ENCODE assay signal across 21 mouse cellular contexts in the genomic region with DNA sequence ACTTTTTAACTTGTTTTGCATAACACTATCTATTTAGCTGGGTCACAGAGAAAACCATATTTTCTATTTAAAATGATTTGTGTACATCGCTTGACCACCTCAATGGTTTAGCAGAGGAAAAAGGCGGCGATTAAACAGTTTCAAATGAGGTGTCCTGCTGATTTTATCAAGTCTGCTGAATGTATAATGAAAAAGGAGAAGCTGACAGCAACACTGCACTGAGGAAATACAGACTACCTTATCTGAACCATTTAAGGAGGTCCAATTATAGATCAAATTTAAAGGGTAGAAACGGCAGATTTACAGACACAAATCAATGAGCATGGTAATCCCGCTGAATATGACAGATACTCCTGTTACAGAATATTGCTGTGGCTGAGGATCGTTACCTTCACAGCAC. TPM values are rescaled to one million over a fixed set of nuclear protein-coding genes. Genes with fewer than 3 reads are reported as not detected.
A peak's percentile ranks its signal among the peaks of the same experiment; 100 is the strongest.
DNase-seq lines count a peak whose midpoint lies in the region; ATAC-seq and TF ChIP-seq lines count a peak whose summit lies in the region.
"Had no signal": no experiment of that assay in that cellular context is flagged by ENCODE, and none has a peak within 500 bp of the region (broad histone marks: within the 10 kb centered on the region; RNA-seq: fewer than 3 reads in every experiment).

No protein-coding gene starts in this region.

- no peak for ATAC-seq in forebrain, embryonic 13.5 days
- no peak for ATAC-seq in liver, embryonic 11.5 days (replicated peaks; ENCODE audit: low FRiP score)
- ATAC-seq in forebrain, embryonic 16.5 days, result no peak
- no peak for ATAC-seq in midbrain, embryonic 16.5 days
- ATAC-seq: CD4-positive, CD25-positive, alpha-beta regulatory T cell, adult 4 months; inflammation-experienced regulatory T-cells, adult 6 months; lung, postnatal 0 days had no signal

- no peaks in the 10 kb centered on the region for H3K9me3 ChIP-seq in forebrain, embryonic 13.5 days (replicated peaks)
- H3K9me3 ChIP-seq in forebrain, embryonic 10.5 days, result no peaks in the 10 kb centered on the region; the same call in 1 of the 2 replicates
- no peaks in the 10 kb centered on the region for H3K9me3 ChIP-seq in liver, embryonic 11.5 days (ENCODE audit: control insufficient read depth, low read length)
- H3K9me3 ChIP-seq in forebrain, embryonic 16.5 days (ENCODE audit: control insufficient read depth, low read length), result no peaks in the 10 kb centered on the region
- no peaks in the 10 kb centered on the region for H3K9me3 ChIP-seq in midbrain, embryonic 16.5 days (replicated peaks; ENCODE audit: control insufficient read depth, low read length, poor library complexity, severe bottlenecking)
- H3K9me3 ChIP-seq: embryonic facial prominence, embryonic 10.5 days; neural tube, embryonic 13.5 days; stomach, embryonic 15.5 days had no signal

- DNase-seq in forebrain, embryonic 10.5 days (ENCODE audit: extremely low spot score, low spot score), result no peak
- no peak for DNase-seq in liver, adult 2 months (ENCODE audit: extremely low read depth, low read depth, low spot score)
- DNase-seq in liver, embryonic 11.5 days (ENCODE audit: low spot score), result no peak
- DNase-seq in spleen, postnatal 14 days (ENCODE audit: low spot score in 2 of 2), result no peak
- DNase-seq in frontal cortex, postnatal 25 days (ENCODE audit: low spot score in 2 of 2), result no peak
- DNase-seq: adrenal gland, postnatal 25 days; cerebellum, adult 11-12 months; cerebellum, postnatal 25 days; gastrocnemius, postnatal 25 days; heart, postnatal 10 days; kidney, adult 2 months; kidney, postnatal 10 days had no signal

- H3K79me2 ChIP-seq in liver, adult 2 months (ENCODE audit: control insufficient read depth, insufficient read depth, low read length), result peaks cover 13% of the 10 kb centered on the region; the same call in 1 of the 2 replicates

- H3K36me3 ChIP-seq in forebrain, embryonic 13.5 days (ENCODE audit: poor library complexity, severe bottlenecking), result peaks cover 21% of the 10 kb centered on the region
- peaks cover 68% of the 10 kb centered on the region for H3K36me3 ChIP-seq in forebrain, embryonic 10.5 days (replicated peaks)
- no peaks in the 10 kb centered on the region for H3K36me3 ChIP-seq in liver, adult 2 months (ENCODE audit: control insufficient read depth, insufficient read depth, low read length)
- H3K36me3 ChIP-seq in liver, embryonic 11.5 days (ENCODE audit: control insufficient read depth, insufficient read depth, low read length), result peaks cover 10% of the 10 kb centered on the region; the same call in 1 of the 2 replicates
- no peaks in the 10 kb centered on the region for H3K36me3 ChIP-seq in forebrain, embryonic 16.5 days (ENCODE audit: control insufficient read depth, insufficient read depth)
- H3K36me3 ChIP-seq in midbrain, embryonic 16.5 days (ENCODE audit: control insufficient read depth, insufficient read depth, low read length), result no peaks in the 10 kb centered on the region

- 54% methylated on average over 6 of the region's 6 CpGs for WGBS in forebrain, embryonic 13.5 days
- 95% methylated on average over 6 of the region's 6 CpGs for WGBS in forebrain, embryonic 10.5 days
- WGBS in liver, adult 2 months, result 75% methylated on average over 6 of the region's 6 CpGs
- WGBS in liver, embryonic 11.5 days, result 76% methylated on average over 6 of the region's 6 CpGs
- 42% methylated on average over 6 of the region's 6 CpGs for WGBS in forebrain, embryonic 16.5 days
- 29% methylated on average over 6 of the region's 6 CpGs for WGBS in midbrain, embryonic 16.5 days

- no peak for TF ChIP-seq POLR2A in liver, adult 2 months (IDR thresholded peaks at IDR 0.05; ENCODE audit: extremely low read depth, insufficient read depth, low read length)

- H3K4me1 ChIP-seq in forebrain, embryonic 13.5 days, result peaks cover 61% of the 10 kb centered on the region
- H3K4me1 ChIP-seq in forebrain, embryonic 10.5 days, result peaks cover 36% of the 10 kb centered on the region
- H3K4me1 ChIP-seq in liver, adult 2 months (ENCODE audit: control insufficient read depth, insufficient read depth, low read length), result peaks cover 27% of the 10 kb centered on the region
- H3K4me1 ChIP-seq in liver, embryonic 11.5 days (replicated peaks; ENCODE audit: control insufficient read depth, insufficient read depth, low read length), result no peaks in the 10 kb centered on the region; the same call in 1 of the 2 replicates
- H3K4me1 ChIP-seq in forebrain, embryonic 16.5 days (replicated peaks; ENCODE audit: control insufficient read depth, insufficient read depth, low read length), result peaks cover 34% of the 10 kb centered on the region
- peaks cover 30% of the 10 kb centered on the region for H3K4me1 ChIP-seq in midbrain, embryonic 16.5 days (ENCODE audit: control insufficient read depth, insufficient read depth, low read length)
- H3K4me1 ChIP-seq: stomach, embryonic 15.5 days had no signal

- H3K27ac ChIP-seq in forebrain, embryonic 13.5 days, result peak overlapping the region; percentile 57
- no peak overlapping the region for H3K27ac ChIP-seq in forebrain, embryonic 10.5 days
- peak overlapping the region; percentile 37; the same call in 1 of the 2 replicates for H3K27ac ChIP-seq in liver, adult 2 months (replicated peaks; ENCODE audit: insufficient read depth, low read depth, low read length)
- no peak overlapping the region for H3K27ac ChIP-seq in liver, embryonic 11.5 days (ENCODE audit: low read depth, low read length)
- peak overlapping the region; percentile 51; the same call in 1 of the 2 replicates for H3K27ac ChIP-seq in forebrain, embryonic 16.5 days (ENCODE audit: low read length)
- peak overlapping the region; percentile 40 for H3K27ac ChIP-seq in midbrain, embryonic 16.5 days (ENCODE audit: low read length)
- H3K27ac ChIP-seq: embryonic facial prominence, embryonic 10.5 days; stomach, embryonic 15.5 days had no signal

- H3K4me2 ChIP-seq in forebrain, embryonic 13.5 days, result peak overlapping the region; percentile 16
- no peak overlapping the region for H3K4me2 ChIP-seq in liver, embryonic 11.5 days
- H3K4me2 ChIP-seq in forebrain, embryonic 16.5 days (ENCODE audit: low read length), result no peak overlapping the region
- peak overlapping the region; percentile 23; the same call in 1 of the 2 replicates for H3K4me2 ChIP-seq in midbrain, embryonic 16.5 days (ENCODE audit: low read length)
- H3K4me2 ChIP-seq: neural tube, embryonic 13.5 days; stomach, embryonic 15.5 days had no signal

- TF ChIP-seq CTCF in liver, adult 2 months (IDR thresholded peaks at IDR 0.05; ENCODE audit: low read depth, low read length), result no peak

- H3K4me3 ChIP-seq in forebrain, embryonic 13.5 days, result no peak overlapping the region
- H3K4me3 ChIP-seq in forebrain, embryonic 10.5 days, result no peak overlapping the region
- no peak overlapping the region for H3K4me3 ChIP-seq in liver, adult 2 months (ENCODE audit: insufficient read depth, low read depth, low read length)
- no peak overlapping the region for H3K4me3 ChIP-seq in liver, embryonic 11.5 days (ENCODE audit: low read depth, low read length)
- H3K4me3 ChIP-seq in forebrain, embryonic 16.5 days (replicated peaks; ENCODE audit: low read length), result no peak overlapping the region
- H3K4me3 ChIP-seq in midbrain, embryonic 16.5 days (ENCODE audit: low read depth, low read length), result no peak overlapping the region
- H3K4me3 ChIP-seq: embryonic facial prominence, embryonic 10.5 days; neural tube, embryonic 13.5 days; stomach, embryonic 15.5 days had no signal

- H3K27me3 ChIP-seq in forebrain, embryonic 13.5 days, result no peaks in the 10 kb centered on the region
- no peaks in the 10 kb centered on the region for H3K27me3 ChIP-seq in forebrain, embryonic 10.5 days (ENCODE audit: poor library complexity, severe bottlenecking)
- no peaks in the 10 kb centered on the region for H3K27me3 ChIP-seq in liver, adult 2 months (ENCODE audit: control insufficient read depth, insufficient read depth, low read length)
- H3K27me3 ChIP-seq in liver, embryonic 11.5 days (replicated peaks; ENCODE audit: control insufficient read depth, insufficient read depth, low read length), result no peaks in the 10 kb centered on the region
- no peaks in the 10 kb centered on the region for H3K27me3 ChIP-seq in forebrain, embryonic 16.5 days (replicated peaks; ENCODE audit: control insufficient read depth, insufficient read depth, low read length)
- no peaks in the 10 kb centered on the region for H3K27me3 ChIP-seq in midbrain, embryonic 16.5 days (ENCODE audit: control insufficient read depth, insufficient read depth, low read depth, low read length)
- H3K27me3 ChIP-seq: neural tube, embryonic 13.5 days; stomach, embryonic 15.5 days had no signal

- no peak overlapping the region for H3K9ac ChIP-seq in forebrain, embryonic 13.5 days
- H3K9ac ChIP-seq in liver, adult 2 months (ENCODE audit: low read depth, low read length), result no peak overlapping the region
- H3K9ac ChIP-seq in liver, embryonic 11.5 days (ENCODE audit: low read depth, low read length), result no peak overlapping the region
- no peak overlapping the region for H3K9ac ChIP-seq in forebrain, embryonic 16.5 days (replicated peaks; ENCODE audit: low read depth, low read length)
- no peak overlapping the region for H3K9ac ChIP-seq in midbrain, embryonic 16.5 days (ENCODE audit: low read depth, low read length)
- H3K9ac ChIP-seq: stomach, embryonic 15.5 days had no signal

RNA-seq across cellular contexts. Expression of a gene that starts 29.4 kb away (rescaled TPM):
- polyA plus RNA-seq in forebrain, embryonic 13.5 days (2015; fragmentation: Nextera tagmentation; extraction: Ambion mirVana), result 348 and 354 TPM in 2 replicates
- polyA plus RNA-seq in forebrain, embryonic 10.5 days (2016; fragmentation: Nextera tagmentation; extraction: Ambion mirVana), result 335 and 344 TPM in 2 replicates
- total RNA-seq in liver, adult 2 months (2014; rRNA removed), result 195 and 219 TPM in 2 replicates
- polyA plus RNA-seq in liver, adult 2 months (2012; rRNA removed), result 99.4 and 123 TPM in 2 replicates
- polyA plus RNA-seq in liver, embryonic 11.5 days (2014; fragmentation: Nextera tagmentation; extraction: Ambion mirVana), result 271 and 282 TPM in 2 replicates
- 289 and 291 TPM in 2 replicates for polyA plus RNA-seq in forebrain, embryonic 16.5 days (2015; fragmentation: Nextera tagmentation; extraction: Ambion mirVana)
- polyA plus RNA-seq in midbrain, embryonic 16.5 days (2015; fragmentation: Nextera tagmentation; extraction: Ambion mirVana), result 260 and 275 TPM in 2 replicates

Comparison
In these comparisons a context has a peak if more than half of its experiments do, and no peak if none do; other contexts are left out.
1. H3K27ac ChIP-seq: peak in forebrain, embryonic 13.5 days (single experiment), liver, adult 2 months (single experiment), forebrain, embryonic 16.5 days (single experiment) and midbrain, embryonic 16.5 days (single experiment); none in forebrain, embryonic 10.5 days (single experiment) and liver, embryonic 11.5 days (single experiment).
2. H3K4me2 ChIP-seq: peak in forebrain, embryonic 13.5 days (single experiment) and midbrain, embryonic 16.5 days (single experiment); none in liver, embryonic 11.5 days (single experiment) and forebrain, embryonic 16.5 days (single experiment).